Mouse (Mus musculus) c-Kit-positive CD71-positive TER-119-negative erythroid progenitor cells, embryonic 14.5 days (primary cell): ENCODE data around the gene Igf1r.
A peak's percentile ranks its signal among the peaks of the same experiment; 100 is the strongest.

Experiments used
- DNase-seq: peaks from one replicate; pipeline ENCODE4 v3.0.0-alpha.2; 2013; ENCODE audit warnings: low read depth

Gene Igf1r

DNA sequence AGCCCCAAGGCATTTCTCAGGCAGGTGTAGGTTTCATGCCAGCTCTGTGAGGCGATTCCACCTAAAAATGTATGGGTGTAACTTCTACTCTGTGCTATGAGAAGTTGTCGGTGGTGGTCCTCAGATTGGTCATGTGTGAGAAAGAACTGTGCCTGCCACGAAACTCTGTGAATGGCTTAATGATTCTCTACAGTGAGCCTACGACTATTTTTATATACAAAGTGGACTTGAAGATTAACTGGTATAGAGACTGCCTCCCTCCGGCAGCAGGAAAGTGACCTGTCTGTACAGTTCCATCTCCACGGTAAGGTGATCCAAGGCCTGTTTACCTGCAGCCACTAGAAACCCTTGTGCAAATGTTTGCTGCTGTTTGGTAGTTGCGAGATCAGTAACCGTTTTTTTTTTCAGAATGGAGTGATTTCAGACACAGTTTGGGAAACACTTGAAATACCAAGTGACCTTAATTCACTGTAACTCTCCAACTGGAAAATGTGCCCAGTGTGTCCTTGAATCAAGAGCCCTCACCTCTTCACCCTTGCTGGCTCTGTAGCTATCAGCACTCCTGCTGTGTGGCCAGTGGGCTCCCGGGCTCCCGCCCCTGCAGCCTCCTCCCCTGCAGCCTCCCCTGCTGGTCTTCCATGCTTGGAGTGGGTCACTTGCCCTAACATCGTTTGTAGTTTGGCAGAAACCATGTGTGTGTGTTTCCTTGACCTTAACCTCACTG is 127.7 kb downstream of the Igf1r start:
- DNase-seq, result no peak

DNA sequence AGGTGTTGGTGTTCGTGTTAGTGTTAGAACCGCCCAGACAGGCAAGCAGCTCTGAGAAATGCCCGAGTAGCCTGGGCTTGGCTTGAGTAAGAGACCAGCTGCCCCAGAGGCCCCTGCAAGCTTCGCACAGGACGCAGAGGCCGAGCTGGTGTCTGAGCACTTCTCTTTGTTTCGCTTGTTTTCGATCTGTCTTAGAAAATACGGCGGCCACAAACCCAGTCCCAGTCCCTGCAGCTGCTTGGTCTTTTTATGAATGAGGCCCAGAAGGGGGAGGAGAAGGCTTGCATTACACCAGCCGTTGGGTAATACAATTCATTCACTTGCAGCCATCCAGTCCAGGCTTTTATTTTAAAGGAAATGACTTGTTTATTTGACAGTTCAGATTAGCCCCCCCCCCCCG is 132.7 kb downstream of the Igf1r start:
- DNase-seq, result peak; percentile 33

DNA sequence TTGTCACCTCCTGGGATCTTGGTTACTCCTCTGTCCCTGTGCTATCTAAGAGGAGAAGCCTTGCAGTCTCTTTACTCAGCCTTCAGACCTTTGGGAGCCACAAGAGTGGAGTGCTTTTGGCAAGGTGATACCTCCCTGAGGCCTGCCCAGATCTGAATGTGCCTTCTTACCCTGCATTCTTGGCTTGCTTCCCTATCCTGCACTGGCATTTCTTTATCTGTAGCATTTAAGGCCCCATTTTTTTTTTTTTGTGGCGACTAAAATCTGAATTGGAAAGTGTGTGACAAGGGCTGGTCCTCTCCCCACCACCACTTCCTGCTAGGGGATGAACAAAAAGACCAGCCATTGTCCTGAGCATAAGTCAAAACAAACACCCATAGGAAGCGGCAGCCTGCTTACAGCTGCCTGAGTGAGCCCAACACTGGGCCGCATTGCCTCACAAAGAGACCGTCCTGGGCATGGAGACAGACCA is 133.3 kb downstream of the Igf1r start:
- DNase-seq, result peak; percentile 30

GRCm38 (mm10) chr7:68087496-68087895 is 134.9 kb downstream of the Igf1r start:
- no peak for DNase-seq

DNA sequence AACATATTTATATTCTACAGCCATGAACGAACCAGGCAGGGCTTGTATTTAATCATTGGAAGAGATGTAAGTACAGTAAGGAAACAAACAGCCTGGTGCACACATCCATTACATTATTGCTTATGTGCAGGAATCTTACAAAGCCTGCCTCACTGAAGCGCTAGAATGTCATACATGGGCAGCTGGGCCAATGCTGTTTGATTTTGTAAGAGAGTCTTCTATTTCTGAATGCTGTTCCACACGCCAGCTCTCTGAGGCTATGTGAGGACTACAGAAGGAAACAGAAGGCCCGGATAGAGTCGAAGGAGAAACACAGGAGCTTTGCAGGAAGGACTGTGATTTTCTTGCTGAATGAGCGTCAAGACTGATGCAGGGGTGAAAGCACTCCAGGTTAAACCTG is 136.2 kb downstream of the Igf1r start:
- DNase-seq, result no peak

DNA sequence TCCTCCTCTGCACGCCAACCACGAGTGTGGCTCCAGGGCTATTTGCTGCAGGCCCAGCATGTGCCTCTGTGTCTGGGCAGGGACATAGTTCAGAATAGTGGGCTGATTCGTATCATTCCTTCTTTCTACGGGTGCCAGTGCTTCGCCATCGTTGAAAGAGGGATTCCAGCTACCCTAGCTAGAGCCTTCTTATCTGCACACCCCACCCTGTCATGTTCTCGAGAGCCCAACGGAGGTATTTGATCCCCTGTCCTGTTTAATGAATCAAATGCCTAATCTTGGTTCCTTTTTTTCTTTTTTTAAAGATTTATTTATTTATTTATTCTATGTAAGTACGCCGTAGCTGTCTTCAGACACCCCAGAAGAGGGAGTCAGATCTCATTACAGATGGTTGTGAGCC is 137.1 kb downstream of the Igf1r start:
- no peak for DNase-seq

DNA sequence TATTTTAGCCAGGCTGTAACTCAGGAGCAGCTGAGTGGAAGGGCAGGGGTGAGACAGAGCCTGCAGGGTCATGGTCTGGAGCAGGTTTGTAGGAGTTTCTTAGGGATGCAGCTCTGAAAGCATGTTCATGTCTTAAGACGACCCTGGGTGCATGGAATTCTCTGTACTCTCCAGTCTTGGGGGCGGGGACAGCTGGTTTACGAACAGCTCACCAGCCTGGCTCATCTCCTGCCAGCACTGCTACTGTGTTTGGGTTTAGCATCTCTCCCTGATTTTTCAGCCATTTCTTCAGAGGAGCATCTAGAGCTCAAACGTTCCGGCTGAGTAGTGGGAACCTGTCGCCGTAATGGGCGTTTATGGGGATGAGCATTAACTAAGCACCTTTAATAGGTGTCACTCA is 137.9 kb downstream of the Igf1r start:
- no peak for DNase-seq

DNA sequence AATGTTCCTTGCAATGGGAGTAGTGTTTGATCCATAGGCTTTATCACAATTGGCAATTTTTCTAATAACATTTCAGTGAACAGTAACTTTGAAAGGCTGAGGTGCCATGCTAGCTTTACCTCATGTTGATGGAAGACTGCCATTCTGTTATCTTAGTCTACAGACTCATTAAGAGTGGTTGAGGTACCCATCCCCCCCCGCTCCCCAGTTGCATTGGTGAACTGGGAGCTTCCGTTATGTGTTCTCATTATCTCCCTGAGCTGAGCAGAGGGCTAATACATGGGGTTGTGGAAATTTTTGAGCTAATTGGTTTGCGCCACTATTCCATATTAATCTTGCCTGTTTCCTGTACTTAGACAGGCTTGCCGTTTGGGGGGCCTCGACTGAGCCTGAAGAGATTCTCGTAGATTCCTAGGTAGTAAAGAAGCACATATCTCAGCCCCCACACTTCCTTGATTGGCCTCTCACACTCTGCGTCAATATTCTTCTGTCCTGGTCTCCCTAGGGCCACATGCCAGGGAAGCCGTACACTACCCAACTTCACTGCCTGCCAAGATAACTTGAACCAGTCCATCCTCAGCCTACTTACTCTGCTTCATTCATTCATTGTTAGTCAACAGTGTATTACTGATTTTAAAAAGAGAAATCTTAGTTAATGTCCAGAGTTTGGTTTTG is 139.8 kb downstream of the Igf1r start:
- no peak for DNase-seq

- DNase-seq, result no peak
These were observed 141.2 kb downstream of the Igf1r start for GRCm38 (mm10) chr7:68093817-68094216.

GRCm38 (mm10) chr7:68095574-68095973 is 142.9 kb downstream of the Igf1r start:
- DNase-seq, result no peak

- no peak for DNase-seq
These were observed 143.8 kb downstream of the Igf1r start for GRCm38 (mm10) chr7:68096411-68096810.

GRCm38 (mm10) chr7:68097081-68097836 is 144.6 kb downstream of the Igf1r start:
- DNase-seq, result no peak

- DNase-seq, result no peak
These were observed 145.5 kb downstream of the Igf1r start for GRCm38 (mm10) chr7:68098098-68098497.

GRCm38 (mm10) chr7:68100388-68100787 is 147.8 kb downstream of the Igf1r start:
- no peak for DNase-seq

GRCm38 (mm10) chr7:68102456-68103177 is 150.0 kb downstream of the Igf1r start:
- no peak for DNase-seq

DNA sequence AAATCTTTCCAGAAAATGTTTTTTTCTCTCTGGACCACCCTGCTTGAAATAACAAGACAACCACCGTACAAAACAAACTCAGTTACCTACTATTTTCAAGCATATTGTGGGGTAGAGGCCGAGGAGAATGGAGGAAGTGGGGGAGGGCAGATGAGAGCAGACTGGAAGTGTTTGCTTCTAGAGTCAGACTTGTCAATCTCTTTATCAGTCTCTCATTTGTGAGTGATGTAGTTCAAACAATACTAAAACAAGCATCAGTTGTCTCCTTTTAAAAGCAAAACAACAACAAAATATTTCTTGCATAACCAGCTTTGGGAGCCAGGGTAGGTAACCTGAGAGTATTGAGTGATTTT is 150.5 kb downstream of the Igf1r start:
- DNase-seq, result no peak

DNA sequence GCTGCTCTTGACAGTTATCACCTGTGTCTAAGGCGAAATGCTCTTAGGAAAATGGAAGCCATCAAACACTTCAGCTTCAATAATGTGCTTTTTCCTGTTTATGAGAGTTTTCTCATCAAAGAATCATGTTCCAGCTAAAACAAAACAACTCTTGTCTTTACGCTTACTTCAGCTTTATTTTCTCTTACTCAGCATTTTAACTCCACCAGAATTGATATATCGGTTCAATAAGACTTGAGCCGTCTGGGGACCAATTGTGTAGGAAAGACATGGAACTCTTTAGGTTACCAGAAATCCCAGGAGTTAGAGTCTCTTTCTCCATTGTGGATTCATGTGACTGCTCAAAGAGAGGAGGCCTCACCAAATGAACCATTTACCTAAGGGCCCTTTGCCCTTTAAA is 158.9 kb downstream of the Igf1r start:
- no peak for DNase-seq

GRCm38 (mm10) chr7:68112582-68112981 is 160.0 kb downstream of the Igf1r start:
- DNase-seq, result no peak

DNA sequence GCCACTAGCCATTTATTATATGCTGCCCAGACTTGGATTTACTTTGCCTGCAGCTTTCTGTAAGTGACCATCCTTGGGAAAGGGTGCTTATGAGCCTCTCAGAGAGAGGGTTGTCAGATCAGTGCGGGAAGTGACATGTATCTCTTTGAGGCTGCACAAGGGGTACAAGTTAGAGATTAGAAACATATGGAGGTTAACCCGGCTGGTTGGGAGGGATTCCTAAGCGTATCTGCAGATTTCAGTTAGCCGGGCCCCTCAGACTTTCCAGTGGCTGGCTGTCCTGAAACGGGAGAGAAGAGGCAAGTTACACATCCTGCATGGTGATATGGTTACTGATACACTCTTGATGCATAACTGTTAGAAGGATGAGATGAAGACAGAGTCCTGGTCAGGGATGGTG is 161.7 kb downstream of the Igf1r start:
- no peak for DNase-seq

- peak; percentile 56 for DNase-seq
These were observed 162.5 kb downstream of the Igf1r start for GRCm38 (mm10) chr7:68114983-68115715.

DNA sequence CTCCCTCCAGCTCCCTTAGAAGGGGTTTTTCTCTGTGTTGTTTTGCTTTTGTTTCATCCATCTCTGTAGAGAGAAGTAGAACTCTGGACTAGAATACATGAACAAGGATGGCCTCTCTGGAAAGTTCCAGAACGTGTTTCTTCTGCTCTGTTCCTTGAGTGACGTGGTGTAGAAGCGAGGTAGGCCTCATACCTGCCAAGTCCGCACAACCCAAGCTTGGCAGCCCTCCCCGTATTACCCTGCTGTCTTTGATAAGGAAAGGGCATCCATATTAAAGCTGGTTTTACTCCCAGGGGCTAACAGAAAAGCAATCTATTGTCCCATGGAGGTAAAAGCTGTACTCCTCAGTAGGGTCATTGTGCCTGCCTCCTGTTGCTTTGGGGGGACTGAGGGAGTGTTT is 164.9 kb downstream of the Igf1r start:
- DNase-seq, result no peak

GRCm38 (mm10) chr7:68117981-68118380 is 165.4 kb downstream of the Igf1r start:
- DNase-seq, result no peak
